Mouse (Mus musculus): Measurements from ENCODE around the gene Olfr95. TPM values are rescaled to one million over a fixed set of nuclear protein-coding genes. Genes with fewer than 3 reads are reported as not detected.

The Olfr95 gene
- total RNA-seq, 2 experiments from 2014 or later: not detected

Other genes with a start within 250 kb of the Olfr95 start
- not detected for gene 2410137M14Rik, start 231.9 kb downstream of the Olfr95 start, total RNA-seq (2021)
- gene H2-M5, start 223.6 kb downstream of the Olfr95 start, total RNA-seq (2021): under 1 TPM; 0.15 to 0.31 TPM
- gene Zfp57, start 212.0 kb downstream of the Olfr95 start, total RNA-seq (2021): 1 to 10 TPM; 3.7 to 4.6 TPM
- not detected for gene Mog, start 189.7 kb downstream of the Olfr95 start, total RNA-seq (2021)
- gene Gabbr1, start 167.2 kb downstream of the Olfr95 start, total RNA-seq (2021): 10 to 100 TPM; 16.9 TPM
- not detected for gene Olfr90, start 124.6 kb downstream of the Olfr95 start, total RNA-seq (2021)
- not detected for gene Olfr91, start 114.8 kb downstream of the Olfr95 start, total RNA-seq (2021)
- not detected for gene Olfr92, start 93.0 kb downstream of the Olfr95 start, total RNA-seq (2021)
- not detected for gene Olfr93, start 51.6 kb downstream of the Olfr95 start, total RNA-seq (2021)
- gene Ubd, start 19.2 kb downstream of the Olfr95 start, total RNA-seq (2021): under 1 TPM in 1 of 2 experiments, not detected in 1; 0.80 TPM
- gene Olfr94, start 12.1 kb downstream of the Olfr95 start, total RNA-seq (2021): not detected
- not detected for gene Olfr96, start 7.0 kb upstream of the Olfr95 start, total RNA-seq (2021)
- not detected for gene Olfr97, start 24.2 kb upstream of the Olfr95 start, total RNA-seq (2021)
- gene Olfr98, start 50.6 kb upstream of the Olfr95 start, total RNA-seq (2021): not detected
- 1 to 10 TPM; 2.3 to 2.4 TPM for gene H2-M3, start 57.1 kb upstream of the Olfr95 start, total RNA-seq (2021)
- not detected for gene Olfr99, start 70.3 kb upstream of the Olfr95 start, total RNA-seq (2021)
- not detected for gene Olfr101, start 91.2 kb upstream of the Olfr95 start, total RNA-seq (2021)
- not detected for gene Olfr102, start 103.9 kb upstream of the Olfr95 start, total RNA-seq (2021)
- gene Olfr103, start 126.6 kb upstream of the Olfr95 start, total RNA-seq (2021): not detected
- gene Olfr104-ps, start 146.5 kb upstream of the Olfr95 start, total RNA-seq (2021): not detected
- gene Olfr105-ps, start 165.9 kb upstream of the Olfr95 start, total RNA-seq (2021): not detected
- gene Olfr106-ps, start 177.3 kb upstream of the Olfr95 start, total RNA-seq (2021): not detected
- gene Olfr107, start 186.1 kb upstream of the Olfr95 start, total RNA-seq (2021): not detected
- not detected for gene Olfr108, start 232.4 kb upstream of the Olfr95 start, total RNA-seq (2021)
- gene Olfr109, start 245.8 kb upstream of the Olfr95 start, total RNA-seq (2021): not detected